Mouse (Mus musculus): ENCODE data around the gene Cplx3.
A peak's percentile ranks its signal among the peaks of the same experiment; 100 is the strongest.

DNA sequence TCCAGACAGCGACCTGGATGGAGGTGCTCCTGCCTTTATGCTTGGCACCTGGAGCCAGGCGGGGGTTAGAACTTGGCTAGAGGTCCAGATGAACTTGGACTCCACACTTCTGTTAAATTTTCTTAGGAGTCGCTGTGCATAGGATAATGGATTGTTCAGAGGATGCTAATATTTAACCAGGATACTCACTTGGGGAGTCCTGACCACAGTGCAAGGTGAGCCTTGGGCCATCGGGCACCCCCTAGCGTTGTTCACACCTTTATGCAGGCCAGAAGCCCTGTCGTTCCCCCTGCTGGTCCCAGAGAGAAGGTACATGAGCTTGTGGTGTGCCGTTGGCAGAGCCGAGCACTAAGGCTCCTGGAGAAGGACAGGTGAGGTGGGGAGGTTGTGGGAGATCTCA lies 39.2 kb downstream of the Cplx3 start:
- TF ChIP-seq CTCF (IDR thresholded peaks at IDR 0.05; ENCODE audit: low read depth) (peak; percentile 44), EP300 (IDR thresholded peaks at IDR 0.05; ENCODE audit: low read depth) (no peak)
